ENCODE assay signal across 25 mouse cellular contexts in genomic region chr6:27014475-27014874, GRCm38 (mm10).
DNase-seq lines count a peak whose midpoint lies in the region; ATAC-seq and TF ChIP-seq lines count a peak whose summit lies in the region.
"Had no signal": no experiment of that assay in that cellular context is flagged by ENCODE, and none has a peak within 500 bp of the region (broad histone marks: within the 10 kb centered on the region; RNA-seq: fewer than 3 reads in every experiment).

No protein-coding gene starts in this region.

- 0 out of 2 replicates have a peak, but pooled peaks have one; percentile 48 for ATAC-seq in embryonic facial prominence, embryonic 13.5 days (ENCODE audit: insufficient number of reproducible peaks, insufficient read depth, low FRiP score, low TSS enrichment, low read depth)
- ATAC-seq in lung, embryonic 14.5 days (ENCODE audit: insufficient read depth) = no peak
- ATAC-seq in stomach, embryonic 16.5 days (ENCODE audit: insufficient read depth, low FRiP score) = peak; percentile 50; the same call in 1 of the 2 replicates
- ATAC-seq: CD4-positive, CD25-positive, alpha-beta regulatory T cell, adult 4 months; forebrain, embryonic 14.5 days; forebrain, embryonic 16.5 days had no signal

- H3K4me3 ChIP-seq in embryonic facial prominence, embryonic 13.5 days = no peak overlapping the region
- H3K4me3 ChIP-seq in embryonic facial prominence, embryonic 10.5 days = no peak overlapping the region
- no peak overlapping the region for H3K4me3 ChIP-seq in lung, embryonic 14.5 days (ENCODE audit: low read depth, low read length)
- no peak overlapping the region for H3K4me3 ChIP-seq in stomach, embryonic 16.5 days (replicated peaks; ENCODE audit: low read length)
- H3K4me3 ChIP-seq: embryonic facial prominence, embryonic 15.5 days; erythroblast, embryonic 14.5 days; forebrain, embryonic 10.5 days; forebrain, embryonic 12.5 days had no signal

- H3K4me1 ChIP-seq in embryonic facial prominence, embryonic 13.5 days = no peaks in the 10 kb centered on the region
- no peaks in the 10 kb centered on the region for H3K4me1 ChIP-seq in embryonic facial prominence, embryonic 10.5 days
- no peaks in the 10 kb centered on the region for H3K4me1 ChIP-seq in lung, embryonic 14.5 days (ENCODE audit: insufficient read depth)
- no peaks in the 10 kb centered on the region for H3K4me1 ChIP-seq in stomach, embryonic 16.5 days (ENCODE audit: control insufficient read depth, insufficient read depth, low read length)
- H3K4me1 ChIP-seq: embryonic facial prominence, embryonic 15.5 days; forebrain, embryonic 10.5 days; forebrain, embryonic 12.5 days had no signal

- no peaks in the 10 kb centered on the region for H3K27me3 ChIP-seq in embryonic facial prominence, embryonic 13.5 days
- no peaks in the 10 kb centered on the region for H3K27me3 ChIP-seq in embryonic facial prominence, embryonic 10.5 days (replicated peaks; ENCODE audit: low read depth, poor library complexity, severe bottlenecking)
- no peaks in the 10 kb centered on the region for H3K27me3 ChIP-seq in lung, embryonic 14.5 days (ENCODE audit: insufficient read depth, low read length)
- H3K27me3 ChIP-seq in stomach, embryonic 16.5 days (ENCODE audit: control insufficient read depth, insufficient read depth, low read length) = no peaks in the 10 kb centered on the region
- H3K27me3 ChIP-seq: CH12.LX; embryonic facial prominence, embryonic 15.5 days; forebrain, embryonic 12.5 days had no signal

- no peaks in the 10 kb centered on the region for H3K9me3 ChIP-seq in embryonic facial prominence, embryonic 13.5 days
- H3K9me3 ChIP-seq in embryonic facial prominence, embryonic 10.5 days = no peaks in the 10 kb centered on the region
- no peaks in the 10 kb centered on the region for H3K9me3 ChIP-seq in lung, embryonic 14.5 days (ENCODE audit: low read depth, low read length)
- H3K9me3 ChIP-seq in stomach, embryonic 16.5 days (replicated peaks; ENCODE audit: control insufficient read depth, low read length) = no peaks in the 10 kb centered on the region
- H3K9me3 ChIP-seq: embryonic facial prominence, embryonic 15.5 days; forebrain, embryonic 10.5 days; forebrain, embryonic 12.5 days; G1E had no signal

- H3K9ac ChIP-seq in embryonic facial prominence, embryonic 13.5 days = no peak overlapping the region
- H3K9ac ChIP-seq in lung, embryonic 14.5 days = no peak overlapping the region
- no peak overlapping the region for H3K9ac ChIP-seq in stomach, embryonic 16.5 days (ENCODE audit: low read length)
- H3K9ac ChIP-seq: embryonic facial prominence, embryonic 15.5 days; forebrain, embryonic 12.5 days had no signal

- H3K36me3 ChIP-seq in embryonic facial prominence, embryonic 13.5 days = no peaks in the 10 kb centered on the region
- H3K36me3 ChIP-seq in embryonic facial prominence, embryonic 10.5 days (replicated peaks) = no peaks in the 10 kb centered on the region
- H3K36me3 ChIP-seq in lung, embryonic 14.5 days (ENCODE audit: insufficient read depth) = no peaks in the 10 kb centered on the region
- H3K36me3 ChIP-seq in stomach, embryonic 16.5 days (ENCODE audit: control insufficient read depth, insufficient read depth, low read length) = no peaks in the 10 kb centered on the region
- H3K36me3 ChIP-seq: embryonic facial prominence, embryonic 15.5 days; forebrain, embryonic 10.5 days; forebrain, embryonic 12.5 days; G1E had no signal

- no peak overlapping the region for H3K4me2 ChIP-seq in embryonic facial prominence, embryonic 13.5 days
- H3K4me2 ChIP-seq in lung, embryonic 14.5 days = no peak overlapping the region
- H3K4me2 ChIP-seq in stomach, embryonic 16.5 days (ENCODE audit: low read depth, low read length) = no peak overlapping the region
- H3K4me2 ChIP-seq: embryonic facial prominence, embryonic 15.5 days; forebrain, embryonic 12.5 days had no signal

- no peak overlapping the region for H3K27ac ChIP-seq in embryonic facial prominence, embryonic 13.5 days
- H3K27ac ChIP-seq in embryonic facial prominence, embryonic 10.5 days (replicated peaks) = no peak overlapping the region
- no peak overlapping the region for H3K27ac ChIP-seq in lung, embryonic 14.5 days (ENCODE audit: low read depth)
- no peak overlapping the region for H3K27ac ChIP-seq in stomach, embryonic 16.5 days (ENCODE audit: low read length)
- H3K27ac ChIP-seq: embryonic facial prominence, embryonic 15.5 days; forebrain, embryonic 10.5 days; forebrain, embryonic 12.5 days had no signal

- no peak for TF ChIP-seq CTCF in lung, embryonic 14.5 days (IDR thresholded peaks at IDR 0.05; ENCODE audit: low read depth)

- DNase-seq in embryonic facial prominence, embryonic 10.5 days (ENCODE audit: low spot score) = no peak
- peak; percentile 1 for DNase-seq in lung, embryonic 14.5 days
- DNase-seq in lung, postnatal 36 days = no peak
- no peak for DNase-seq in cerebellum, postnatal 36 days
- no peak for DNase-seq in liver
- DNase-seq: adrenal gland, adult 2 months; adrenal gland, postnatal 10 days; adrenal gland, postnatal 25 days; B cell, adult 2 months; cerebellum, adult 11 months; cerebellum, adult 18-20 months; cerebellum, adult 8-10 months; cerebellum, adult 9-11 months; cerebellum, postnatal 14 days had no signal
